Mouse (Mus musculus): ENCODE measurements around the gene Mocs2. TPM values are rescaled to one million over a fixed set of nuclear protein-coding genes. Genes with fewer than 3 reads are reported as not detected.

Gene Mocs2
- total RNA-seq, 2 experiments from 2014 or later, result 48.4 to 55.3 TPM

- intact Hi-C loops (cut with DNase I), result no loop called here
These were observed 34.5 kb downstream of the Mocs2 start for GRCm38 (mm10) chr13:114852264-114853111.

GRCm38 (mm10) chr13:114853152-114853551 is 35.1 kb downstream of the Mocs2 start:
- intact Hi-C loops (cut with DNase I), result no loop called here
- DNase-seq, result no peak

More at GRCm38 (mm10) chr13:114852264-114853111, 34.5 kb downstream of the Mocs2 start:
- no peak for DNase-seq

GRCm38 (mm10) chr13:114854023-114854422 is 36.0 kb downstream of the Mocs2 start:
- DNase-seq, result no peak
- intact Hi-C loops (cut with DNase I), result no loop called here

- DNase-seq, result no peak
- intact Hi-C loops (cut with DNase I), result no loop called here
These were observed 36.4 kb downstream of the Mocs2 start for GRCm38 (mm10) chr13:114854428-114854827.

GRCm38 (mm10) chr13:114855573-114856268 is 37.7 kb downstream of the Mocs2 start:
- intact Hi-C loops (cut with DNase I), result no loop called here

GRCm38 (mm10) chr13:114856269-114856627 is 38.2 kb downstream of the Mocs2 start:
- DNase-seq, result no peak
- intact Hi-C loops (cut with DNase I), result no loop called here

More at GRCm38 (mm10) chr13:114855573-114856268, 37.7 kb downstream of the Mocs2 start:
- DNase-seq, result peak; percentile 25 to 51

- intact Hi-C loops (cut with DNase I), result no loop called here
- no peak for DNase-seq
These were observed 39.5 kb downstream of the Mocs2 start for GRCm38 (mm10) chr13:114857525-114857924.

- no peak for DNase-seq
- intact Hi-C loops (cut with DNase I), result no loop called here
These were observed 56.7 kb downstream of the Mocs2 start for GRCm38 (mm10) chr13:114874738-114875137.

GRCm38 (mm10) chr13:114876005-114876520 is 58.0 kb downstream of the Mocs2 start:
- DNase-seq, result no peak
- intact Hi-C loops (cut with DNase I), result no loop called here

GRCm38 (mm10) chr13:114878667-114879066 is 60.6 kb downstream of the Mocs2 start:
- intact Hi-C loops (cut with DNase I), result no loop called here
- no peak for DNase-seq

Other genes with a start within 250 kb of the Mocs2 start
- gene Itga2, start 113.9 kb downstream of the Mocs2 start, total RNA-seq (2021), result under 1 TPM; 0.74 to 0.79 TPM

Data from gastrocnemius, postnatal 36 days (tissue).